Mouse (Mus musculus) right cerebral cortex, adult 2 months (tissue): ENCODE results near the gene Capn13.
"Not testable (repeated sequence)": the region's sequence is repeated elsewhere in the genome, so short reads cannot be mapped to it uniquely, and the experiment has no call there.

Source experiments
- DNase-seq, 2 experiments: peaks; one replicate each; pipeline ENCODE4 v3.0.0; 2021 to 2022; ENCODE audit warnings: low spot score in 2 of 2

Gene Capn13

DNA sequence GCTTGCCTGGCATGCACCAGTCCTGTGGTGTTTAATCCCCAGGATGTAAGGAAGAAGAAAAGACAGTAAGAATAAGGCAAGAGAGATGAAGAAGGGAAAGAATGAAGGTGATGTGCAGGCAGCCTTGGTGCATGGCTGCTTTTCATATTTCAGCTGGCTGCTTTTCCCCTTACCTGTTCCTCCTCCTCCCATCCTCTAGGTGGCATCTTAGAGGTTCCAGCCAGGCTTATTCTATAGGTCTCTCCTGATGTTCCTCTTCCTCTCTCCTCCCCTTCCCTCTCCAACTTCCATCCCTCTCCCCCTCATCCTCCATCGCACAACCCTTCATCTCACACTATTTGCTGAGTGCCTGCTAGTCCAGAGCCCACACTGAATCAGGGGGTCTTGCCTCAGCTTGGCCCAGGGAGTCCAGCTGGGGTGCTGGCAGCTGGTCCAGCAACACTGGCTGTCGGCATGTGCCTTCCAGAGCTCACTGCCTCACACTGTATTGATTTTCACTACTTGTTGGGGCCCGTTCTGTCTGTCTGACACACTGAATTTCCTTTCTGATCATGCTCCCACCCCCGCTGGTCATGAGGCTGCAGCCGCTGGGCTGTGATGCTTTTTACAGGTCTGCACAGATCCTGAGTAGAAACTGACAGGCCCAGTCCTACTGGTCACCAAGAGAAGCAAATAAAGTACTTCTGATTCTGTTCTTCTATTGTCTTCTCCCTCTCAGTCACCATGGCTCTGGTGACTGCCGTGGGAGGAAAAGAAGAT is 56.9 kb downstream of the Capn13 start:
- no peak for DNase-seq

DNA sequence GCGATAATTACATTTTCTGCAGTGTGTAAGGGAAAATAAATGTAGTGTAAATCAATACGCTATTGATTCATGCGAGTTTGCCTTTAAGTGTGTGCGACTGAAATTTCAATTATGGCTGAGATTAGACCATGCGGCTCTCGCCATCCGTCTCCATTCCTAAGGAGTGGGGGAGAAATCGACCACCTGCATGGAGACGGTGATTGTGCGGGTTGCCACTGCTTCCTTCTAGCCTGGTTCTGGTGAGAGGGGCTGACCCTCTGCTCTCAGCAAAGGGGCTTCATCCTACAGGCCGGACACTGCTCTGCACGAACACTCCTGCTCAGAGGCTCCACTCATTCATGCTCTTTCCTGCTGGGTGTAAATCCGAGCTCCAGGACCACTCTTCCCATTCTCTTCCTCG is 58.0 kb downstream of the Capn13 start:
- DNase-seq, result no peak

DNA sequence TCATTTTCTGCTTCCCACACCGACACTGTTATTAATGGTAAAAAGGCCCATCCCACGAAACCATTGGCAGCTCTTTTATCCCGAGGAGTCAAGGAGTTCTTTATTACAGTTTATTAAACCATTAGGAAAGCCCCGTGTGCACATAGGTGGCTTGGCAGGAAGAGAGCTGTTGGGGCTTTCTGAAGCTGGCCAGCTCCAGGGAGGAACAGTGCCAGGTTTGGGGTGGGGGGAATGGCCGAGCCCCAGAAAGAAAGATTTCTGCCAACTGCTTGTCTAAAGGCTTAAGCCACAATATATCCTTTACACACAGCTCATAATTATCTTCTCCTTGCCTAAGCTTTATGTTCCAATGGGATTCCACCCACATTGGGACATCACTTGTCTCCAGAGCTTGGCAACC is 71.6 kb downstream of the Capn13 start:
- DNase-seq, result no peak

DNA sequence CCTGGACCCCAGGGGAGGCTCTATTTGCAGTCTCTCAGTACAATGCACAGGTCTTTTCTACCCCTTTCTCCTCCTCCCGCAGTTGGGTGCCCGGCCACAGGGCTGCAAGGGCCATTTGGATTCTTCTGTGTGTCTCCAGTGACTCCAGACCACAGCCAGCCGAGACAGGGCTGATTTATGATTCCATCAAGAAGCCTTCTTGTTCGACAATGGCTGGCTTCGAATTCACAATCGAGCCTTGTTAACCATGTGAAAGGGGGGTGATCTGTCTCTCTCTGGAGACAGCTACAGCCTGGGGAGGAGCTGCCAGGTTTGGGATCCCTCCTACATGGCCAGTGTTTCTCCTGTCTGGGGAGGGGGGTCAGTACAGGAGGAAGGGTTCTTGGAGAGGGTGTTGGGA is 75.4 kb downstream of the Capn13 start:
- no peak for DNase-seq

DNA sequence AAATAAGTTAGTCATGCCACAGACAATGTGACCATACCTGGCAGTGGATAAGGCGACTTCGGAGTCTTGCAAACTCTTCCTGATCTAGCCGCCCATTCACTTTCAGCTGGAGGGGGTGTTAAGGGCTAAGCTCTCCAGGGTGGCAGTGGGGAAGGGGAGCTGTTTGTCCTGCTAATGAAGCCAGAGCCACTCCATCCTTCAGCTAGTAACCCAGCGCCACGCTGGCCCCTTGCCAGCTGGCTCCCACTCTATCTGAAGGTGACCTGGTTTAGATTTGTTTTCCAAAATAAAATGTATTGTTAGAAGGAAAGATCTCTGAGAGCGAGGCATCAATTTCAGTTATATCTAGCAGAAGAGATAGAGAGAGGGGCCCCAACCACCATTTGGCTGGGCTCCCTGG is 75.9 kb downstream of the Capn13 start:
- no peak for DNase-seq

DNA sequence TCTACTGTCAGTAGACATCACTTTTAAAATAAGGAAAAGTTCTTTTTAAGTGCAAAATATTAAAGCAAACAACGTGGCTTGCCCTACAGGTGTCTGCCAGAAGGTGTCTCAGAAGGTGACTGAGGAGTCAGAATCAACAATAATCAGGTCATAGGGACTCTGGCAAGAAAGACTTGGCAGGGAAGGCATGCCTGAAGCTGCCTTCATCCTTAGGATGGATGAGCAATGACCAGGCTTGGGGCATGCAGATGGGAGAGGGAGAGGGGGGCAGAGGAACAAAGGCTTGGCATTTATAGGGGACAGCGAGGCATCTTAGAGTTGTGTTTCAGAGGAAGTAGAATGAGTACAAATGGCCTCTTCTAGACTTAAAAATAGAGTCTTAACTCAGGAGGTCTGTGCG is 76.7 kb downstream of the Capn13 start:
- DNase-seq, result no peak

DNA sequence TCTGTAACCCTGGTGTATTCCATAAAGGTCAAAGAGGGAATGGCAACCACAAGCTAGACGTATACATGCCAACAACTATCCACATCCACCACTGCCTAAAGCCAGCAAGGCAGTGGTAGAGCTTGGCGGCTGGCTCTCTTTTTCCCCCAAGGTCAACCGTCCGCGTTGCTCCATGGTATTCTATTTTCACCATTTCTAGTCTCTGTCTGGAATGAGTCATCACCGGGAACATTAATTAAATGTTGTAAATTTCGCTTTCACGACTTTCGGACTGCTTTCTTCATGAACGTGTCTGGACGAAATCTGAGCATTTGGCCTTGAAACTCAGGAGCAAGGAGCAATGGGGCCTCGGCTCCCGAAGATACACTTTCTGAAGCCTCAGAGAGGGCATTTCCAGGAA is 85.9 kb downstream of the Capn13 start:
- DNase-seq, result no peak

DNA sequence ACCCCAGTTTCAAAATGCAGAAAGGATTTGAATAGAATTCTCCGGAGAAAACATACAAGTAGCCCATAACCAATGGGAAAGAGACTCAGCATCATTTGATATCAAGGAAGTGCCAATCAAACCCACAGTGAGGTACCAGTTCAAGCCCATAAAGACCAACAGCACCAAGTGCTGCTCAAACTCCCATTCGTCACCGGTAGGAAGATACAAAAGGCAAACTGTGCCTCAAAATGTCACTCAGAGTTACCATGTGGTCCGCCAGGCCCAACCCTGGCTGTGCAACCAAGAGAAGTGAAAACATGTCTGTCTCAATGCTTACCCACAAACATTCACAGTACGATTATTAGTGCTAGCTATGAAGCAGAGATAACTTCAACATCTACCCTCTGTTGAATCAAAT is 89.2 kb downstream of the Capn13 start:
- no peak for DNase-seq

DNA sequence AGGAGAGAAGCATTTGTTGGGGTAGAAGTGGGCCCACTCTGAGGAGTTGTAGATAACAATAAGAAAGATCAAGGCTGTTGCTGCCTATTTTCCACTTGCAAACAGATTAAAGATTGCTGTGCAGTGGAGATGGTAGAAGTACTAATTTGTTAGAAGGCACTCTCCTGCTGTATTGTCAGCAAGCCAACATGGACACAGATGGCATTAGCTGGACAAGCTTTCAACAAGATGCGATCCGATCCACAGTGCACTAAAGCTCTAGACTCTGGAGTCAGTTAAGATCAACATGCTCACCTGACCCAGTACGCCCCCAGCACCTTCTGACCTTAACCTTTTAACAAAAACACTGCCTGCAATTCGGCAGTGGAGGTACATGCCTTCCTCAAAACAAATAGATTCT is 92.0 kb downstream of the Capn13 start:
- no peak for DNase-seq

DNA sequence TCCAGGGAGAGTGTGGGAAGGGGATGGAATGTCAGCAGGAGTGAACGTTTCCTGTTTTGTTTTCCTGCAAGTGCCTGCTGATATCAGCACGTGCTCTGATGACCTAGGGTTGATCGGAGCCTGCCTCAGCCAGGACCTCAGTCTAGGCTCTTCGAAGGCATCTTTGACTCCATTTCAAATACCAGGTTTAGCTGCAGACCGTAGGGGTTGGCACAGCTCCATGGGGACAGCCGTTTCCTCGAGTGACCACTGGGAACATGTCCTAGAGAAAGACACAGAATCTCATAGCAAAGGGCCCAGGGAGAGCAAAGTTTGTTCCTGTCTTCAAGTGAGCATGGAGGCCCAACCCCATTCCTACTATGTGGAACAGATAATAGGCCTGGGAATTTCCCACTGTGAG is 94.0 kb downstream of the Capn13 start:
- DNase-seq, result no peak

DNA sequence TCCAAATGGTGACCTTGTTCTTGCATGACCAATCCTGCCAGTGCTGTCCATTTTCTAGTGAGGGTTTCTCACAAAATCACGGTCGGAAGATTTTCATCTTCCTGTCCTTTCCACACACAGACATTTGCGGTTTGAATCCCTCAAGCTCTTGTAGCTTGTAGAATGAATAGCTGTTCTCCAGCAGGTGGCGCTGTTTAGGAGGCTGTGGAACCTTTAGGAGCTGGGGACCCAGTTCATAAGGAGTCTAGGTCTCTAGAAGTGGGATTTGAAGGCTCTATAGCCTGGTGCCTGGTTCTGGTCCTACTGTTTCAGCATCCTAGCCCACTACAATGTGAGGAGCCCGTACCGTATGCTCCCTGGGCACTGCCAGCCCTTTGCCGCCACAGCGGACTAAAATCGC is 95.0 kb downstream of the Capn13 start:
- peak; percentile 52 to 69 for DNase-seq

DNA sequence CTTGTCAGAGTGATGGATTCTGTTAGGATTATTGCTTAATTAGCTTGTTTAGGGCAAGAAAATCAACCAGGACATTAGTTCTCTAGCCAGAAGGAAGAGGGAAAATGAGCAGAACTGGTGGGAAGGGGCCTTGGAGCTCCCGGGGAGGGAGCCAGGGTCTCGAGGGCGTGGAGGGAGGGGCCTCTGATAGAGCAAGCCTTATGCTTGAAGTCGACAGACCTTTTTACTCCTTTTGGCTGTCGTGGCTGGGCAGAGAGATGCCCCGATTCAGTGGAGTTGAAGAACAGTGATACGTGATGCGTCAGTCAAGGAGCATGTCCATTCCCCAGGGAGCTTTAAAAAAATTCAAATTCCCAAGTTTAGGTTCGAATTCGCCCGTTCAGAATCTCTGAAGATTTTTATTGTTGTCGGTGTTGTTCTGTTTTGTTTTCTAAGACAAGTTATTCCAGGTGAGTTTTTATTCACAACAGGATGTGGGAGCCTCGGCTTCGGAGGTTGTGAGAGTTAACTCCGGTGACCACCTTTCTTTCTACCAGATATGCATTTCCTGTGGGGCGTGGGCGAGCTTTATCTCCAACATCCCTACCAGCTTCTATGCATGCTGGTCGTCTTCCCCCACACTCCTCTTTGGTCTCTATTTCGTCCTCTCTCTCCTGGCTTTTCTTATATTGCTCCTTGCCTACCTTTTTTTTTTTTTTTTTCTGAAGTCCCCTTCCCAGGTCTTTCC is 96.4 kb downstream of the Capn13 start:
- no peak for DNase-seq

DNA sequence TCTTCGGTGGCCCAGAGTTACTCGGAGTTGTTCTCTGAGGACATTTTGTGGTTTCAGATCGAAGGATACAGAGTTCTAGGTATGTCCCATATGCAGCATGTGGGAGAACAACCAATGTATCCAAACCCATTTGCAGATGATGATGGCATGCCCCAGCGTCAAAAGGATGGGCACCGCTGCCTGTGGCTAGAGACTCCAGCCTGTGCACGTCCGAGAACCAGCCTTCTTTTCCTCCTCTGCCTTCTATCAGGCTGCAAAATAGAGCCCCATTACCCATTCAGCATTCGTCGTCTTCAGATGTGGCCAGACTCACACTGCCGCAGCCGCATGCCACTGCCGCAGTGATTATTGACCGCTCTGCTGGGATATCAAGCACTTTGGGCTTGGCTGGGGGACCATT is 97.0 kb downstream of the Capn13 start:
- no peak for DNase-seq

DNA sequence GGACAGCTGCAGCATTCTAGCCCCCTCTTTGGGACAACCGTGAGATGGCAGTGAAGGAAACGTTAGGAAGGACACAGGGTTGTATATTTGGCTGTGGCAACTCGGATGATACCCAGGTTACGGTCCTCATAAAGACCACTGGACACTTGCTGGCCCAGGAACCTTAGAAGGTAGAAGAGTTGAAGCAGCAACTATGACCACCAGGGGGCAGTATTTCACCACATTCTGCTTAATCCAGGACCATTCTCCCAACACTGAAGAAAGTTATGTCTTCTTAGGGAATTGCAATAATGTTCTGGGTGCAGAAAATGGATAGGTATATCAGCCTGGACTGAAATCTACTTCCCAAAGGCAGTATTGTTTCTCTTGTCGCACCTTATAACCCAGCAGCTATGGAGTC is 97.4 kb downstream of the Capn13 start:
- peak; percentile 83 to 86 for DNase-seq

DNA sequence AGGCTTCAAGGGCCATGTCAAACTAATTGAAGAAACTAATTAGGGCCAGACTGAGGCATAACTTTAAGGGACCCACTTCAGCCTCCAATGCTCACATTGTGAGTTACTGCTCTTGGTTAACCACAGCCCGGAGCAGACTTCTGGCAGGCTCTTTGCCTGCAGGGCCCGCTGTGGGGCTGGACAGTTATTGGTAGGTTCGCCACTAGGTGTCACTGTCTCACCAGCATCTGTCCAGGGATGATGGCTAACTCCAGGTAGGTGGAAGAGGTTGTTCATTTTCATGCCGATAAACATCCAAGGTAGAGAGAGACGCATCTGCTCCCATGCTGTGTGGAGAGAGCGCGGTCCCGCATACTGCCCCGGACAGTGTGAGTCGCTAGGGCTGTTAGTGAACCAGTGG is 98.6 kb downstream of the Capn13 start:
- peak; percentile 74 to 79 for DNase-seq

DNA sequence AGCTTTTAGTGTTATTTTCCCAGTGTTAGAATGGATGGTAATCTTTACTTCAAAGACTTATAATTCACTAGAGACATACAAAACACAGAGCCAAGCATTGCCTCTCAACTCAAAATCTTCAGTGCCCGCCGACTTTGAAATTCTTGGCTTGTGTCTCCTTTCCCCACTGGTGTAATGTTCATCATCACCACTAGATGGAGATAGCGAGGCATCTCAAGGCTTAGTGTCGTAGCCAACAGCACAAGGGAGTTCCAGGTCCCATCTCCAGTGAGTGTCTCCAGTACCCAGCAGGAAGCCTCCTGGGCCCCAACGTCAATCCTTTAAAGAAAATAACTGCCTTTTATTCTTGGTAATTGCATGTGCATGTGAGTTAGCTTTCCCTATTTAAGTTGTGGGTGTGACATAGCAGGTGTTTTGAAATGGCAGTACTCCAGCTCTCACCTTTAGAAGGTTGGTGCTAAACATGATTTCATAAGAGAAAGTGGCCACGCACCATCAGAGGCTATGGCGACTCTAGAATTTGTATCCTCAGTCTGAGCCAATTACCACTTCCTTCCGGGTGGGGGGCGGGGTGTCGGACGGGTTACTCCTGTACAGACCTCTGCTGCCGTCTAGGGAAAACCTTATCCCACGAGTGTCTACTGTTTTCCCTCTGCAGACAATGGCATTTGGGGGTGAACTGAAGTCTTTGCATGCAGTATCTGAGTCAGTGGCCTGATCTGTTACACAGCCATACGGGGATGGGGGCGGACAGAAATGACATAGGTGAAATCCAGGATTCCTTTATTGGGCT is 99.2 kb downstream of the Capn13 start:
- peak; percentile 82 to 86 for DNase-seq

DNA sequence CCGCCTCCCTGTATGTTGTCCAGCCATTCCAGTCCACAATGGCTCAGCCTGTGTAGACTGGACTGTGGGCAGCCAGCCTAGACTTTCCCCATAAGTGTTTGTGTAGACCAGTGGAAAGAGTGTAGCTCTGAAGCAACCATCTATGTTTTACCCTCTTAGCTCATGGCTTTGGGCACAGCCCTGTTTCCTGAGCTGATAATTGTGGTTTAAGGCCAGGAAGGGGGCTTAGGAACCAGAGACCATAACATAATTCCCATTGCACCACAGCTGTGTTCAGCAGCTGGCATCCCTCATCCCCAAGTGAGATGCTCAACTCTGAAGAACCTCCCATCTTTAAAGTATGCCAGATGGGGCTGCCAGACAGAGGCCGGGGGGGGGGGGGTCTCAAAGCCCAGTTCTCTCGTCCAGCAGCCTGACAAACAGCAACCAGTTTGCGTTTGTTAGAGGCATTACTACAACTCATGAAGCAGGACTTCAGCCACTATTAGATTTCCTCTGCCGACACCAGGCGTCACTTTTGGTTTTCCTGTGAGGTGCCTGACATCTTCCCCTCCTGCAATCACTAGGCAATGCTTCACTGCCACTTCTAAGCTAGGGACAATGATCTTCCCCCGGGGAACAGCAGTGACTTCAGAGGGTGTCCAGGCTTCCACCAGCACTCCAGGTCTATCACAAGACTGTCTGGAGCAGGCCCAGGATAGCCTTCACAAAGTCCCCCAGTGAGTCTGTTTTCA is 100.4 kb downstream of the Capn13 start:
- no peak for DNase-seq

DNA sequence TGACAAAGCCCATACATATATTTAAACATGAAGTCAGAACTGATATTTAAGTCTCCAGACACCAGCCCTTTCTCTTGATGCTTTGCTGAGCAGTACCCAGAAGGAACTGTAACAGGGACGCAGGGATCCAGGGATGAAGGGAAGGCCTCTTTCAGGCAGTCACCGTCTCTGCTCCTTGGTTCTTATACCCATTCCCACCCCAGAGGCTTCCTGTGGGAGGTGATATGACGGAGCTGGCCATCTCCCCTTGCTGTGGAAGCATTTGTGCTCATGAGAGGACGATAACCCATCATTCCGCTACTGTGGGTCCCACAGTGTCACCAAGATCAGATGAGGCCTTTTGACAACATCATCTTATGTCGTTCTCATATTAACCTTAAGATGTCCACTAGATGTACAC is 101.7 kb downstream of the Capn13 start:
- no peak for DNase-seq

DNA sequence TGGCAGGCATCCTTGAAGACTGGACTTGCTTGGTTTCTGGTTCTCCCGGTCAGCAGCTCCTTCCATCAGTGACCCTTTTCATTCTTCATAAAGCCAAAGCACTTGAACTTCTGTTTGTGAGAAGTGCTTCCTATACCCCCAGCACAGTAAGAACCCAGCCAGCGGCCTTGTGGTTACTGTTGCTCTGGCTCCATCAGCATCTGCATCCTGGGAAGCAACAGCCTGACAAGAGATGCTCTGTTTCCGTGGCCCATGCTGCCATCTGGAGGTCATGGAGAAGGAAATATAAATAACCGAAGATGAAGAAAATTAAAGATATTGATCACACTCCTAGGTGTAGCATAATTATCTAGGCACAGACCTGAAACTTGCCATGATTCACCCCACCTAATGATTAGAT is 103.8 kb downstream of the Capn13 start:
- peak; percentile 72 to 76 for DNase-seq

DNA sequence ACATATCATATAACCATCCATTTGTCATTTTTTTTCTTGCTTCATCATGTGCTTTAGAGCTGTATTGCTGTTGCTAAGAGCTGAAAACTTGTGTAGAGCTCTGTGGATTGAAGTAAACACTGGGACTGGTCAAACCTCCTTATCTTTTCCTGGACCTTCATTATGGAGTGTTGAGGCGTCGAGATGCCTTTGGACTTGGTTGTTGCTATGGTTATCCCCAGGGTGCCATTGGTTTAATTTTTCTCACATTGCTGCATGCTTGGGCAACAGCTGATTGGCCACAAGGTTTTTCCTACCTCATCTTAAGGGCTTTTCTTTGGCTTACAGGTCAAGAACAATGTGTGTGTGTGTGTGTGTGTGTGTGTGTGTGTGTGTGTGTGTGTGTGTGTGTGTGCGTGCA is 107.4 kb downstream of the Capn13 start:
- DNase-seq, result no peak

DNA sequence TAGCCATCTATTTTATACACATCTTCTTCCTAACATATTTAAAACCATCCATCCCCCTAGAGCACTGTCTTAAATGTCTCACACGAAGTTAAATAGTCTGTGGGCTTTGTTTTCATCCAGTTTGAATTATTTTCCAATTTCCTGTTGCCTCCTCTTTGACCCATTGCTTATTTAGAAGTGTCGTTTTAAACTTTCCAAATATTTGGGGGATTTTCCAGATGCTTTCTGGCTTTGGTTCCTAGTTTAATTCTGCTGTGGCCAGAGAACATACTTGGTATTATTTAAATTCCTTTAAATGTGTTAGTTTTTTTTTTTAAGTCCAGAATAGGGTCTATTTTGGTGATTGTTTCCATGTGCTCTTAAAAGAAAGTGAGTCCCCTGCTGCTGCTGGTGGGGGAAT is 116.4 kb downstream of the Capn13 start:
- no peak for DNase-seq

DNA sequence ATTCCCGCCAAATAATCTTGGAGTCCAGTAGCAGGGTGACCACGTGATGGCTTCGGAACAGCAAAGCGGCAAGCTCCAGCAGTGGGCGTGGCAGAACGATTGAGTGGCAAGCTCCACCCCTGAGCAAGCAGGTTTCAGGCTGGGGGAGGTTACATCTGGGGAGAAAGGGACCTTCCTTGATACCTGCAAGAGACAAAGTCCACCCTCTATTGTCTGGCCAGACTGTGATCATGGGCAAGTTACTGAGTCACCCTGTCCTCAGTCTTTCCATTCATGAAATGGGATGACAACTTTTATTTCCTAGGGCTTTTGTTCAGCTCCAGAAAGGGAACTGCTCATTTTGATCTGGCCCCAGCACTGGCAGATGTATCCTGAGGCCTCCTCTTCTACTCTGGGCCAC is 118.0 kb downstream of the Capn13 start:
- DNase-seq, result not testable (repeated sequence)
